Mouse (Mus musculus): ENCODE results near the gene Numbl. TPM values are rescaled to one million over a fixed set of nuclear protein-coding genes. Genes with fewer than 3 reads are reported as not detected.

Numbl gene
- polyA plus RNA-seq, 1 experiment = 10.7 TPM

GRCm38 (mm10) chr7:27266515-27267128 lies 8.4 kb downstream of the Numbl start:
- Histone ChIP-seq H3K27ac (ENCODE audit: control insufficient read depth, insufficient read depth, low read length) (no peak overlapping the region), H3K27me3 (ENCODE audit: control insufficient read depth, insufficient read depth, low read length) (no peaks in the 10 kb centered on the region), H3K4me3 (ENCODE audit: control insufficient read depth, insufficient read depth, low read length) (no peak overlapping the region), H3K4me1 (replicated peaks; ENCODE audit: control insufficient read depth, insufficient read depth, low read length) (no peaks in the 10 kb centered on the region), H3K36me3 (ENCODE audit: control insufficient read depth, insufficient read depth, low read length) (no peaks in the 10 kb centered on the region)
- no peak for DNase-seq
- TF ChIP-seq POLR2A (IDR thresholded peaks at IDR 0.05; ENCODE audit: control insufficient read depth, extremely low read depth, insufficient read depth, low read length, poor library complexity) (no peak), CTCF (IDR thresholded peaks at IDR 0.05; ENCODE audit: borderline replicate concordance, control insufficient read depth, extremely low read depth, insufficient read depth, low read length, poor library complexity) (no peak)
- 95% methylated on average over 20 of the region's 20 CpGs for WGBS

- no peak overlapping the region for H3K27ac ChIP-seq (ENCODE audit: control insufficient read depth, insufficient read depth, low read length)
- H3K4me1 ChIP-seq (replicated peaks; ENCODE audit: control insufficient read depth, insufficient read depth, low read length) = peaks cover 2% of the 10 kb centered on the region; the same call in 1 of the 2 replicates
- TF ChIP-seq CTCF (IDR thresholded peaks at IDR 0.05; ENCODE audit: borderline replicate concordance, control insufficient read depth, extremely low read depth, insufficient read depth, low read length, poor library complexity) = no peak
- TF ChIP-seq POLR2A (IDR thresholded peaks at IDR 0.05; ENCODE audit: control insufficient read depth, extremely low read depth, insufficient read depth, low read length, poor library complexity) = no peak
- DNase-seq = no peak
- no peaks in the 10 kb centered on the region for H3K36me3 ChIP-seq (ENCODE audit: control insufficient read depth, insufficient read depth, low read length)
- H3K4me3 ChIP-seq (ENCODE audit: control insufficient read depth, insufficient read depth, low read length) = no peak overlapping the region
- WGBS = 93% methylated on average over 8 of the region's 8 CpGs
- H3K27me3 ChIP-seq (ENCODE audit: control insufficient read depth, insufficient read depth, low read length) = no peaks in the 10 kb centered on the region
Observed at GRCm38 (mm10) chr7:27271423-27271822, 13.2 kb downstream of the Numbl start.

- WGBS = 89% methylated on average over 32 of the region's 32 CpGs
- peak; percentile 21 for DNase-seq
- Histone ChIP-seq H3K4me3 (ENCODE audit: control insufficient read depth, insufficient read depth, low read length) (peak overlapping the region; percentile 32; the same call in 1 of the 2 replicates), H3K4me1 (replicated peaks; ENCODE audit: control insufficient read depth, insufficient read depth, low read length) (peaks cover 2% of the 10 kb centered on the region; the same call in 1 of the 2 replicates), H3K27ac (ENCODE audit: control insufficient read depth, insufficient read depth, low read length) (no peak overlapping the region), H3K36me3 (ENCODE audit: control insufficient read depth, insufficient read depth, low read length) (no peaks in the 10 kb centered on the region), H3K27me3 (ENCODE audit: control insufficient read depth, insufficient read depth, low read length) (no peaks in the 10 kb centered on the region)
- TF ChIP-seq CTCF (IDR thresholded peaks at IDR 0.05; ENCODE audit: borderline replicate concordance, control insufficient read depth, extremely low read depth, insufficient read depth, low read length, poor library complexity) (no peak), POLR2A (IDR thresholded peaks at IDR 0.05; ENCODE audit: control insufficient read depth, extremely low read depth, insufficient read depth, low read length, poor library complexity) (no peak)
Observed at GRCm38 (mm10) chr7:27273739-27274351, 15.6 kb downstream of the Numbl start.

- Histone ChIP-seq H3K4me1 (replicated peaks; ENCODE audit: control insufficient read depth, insufficient read depth, low read length) (peaks cover 2% of the 10 kb centered on the region; the same call in 1 of the 2 replicates), H3K4me3 (ENCODE audit: control insufficient read depth, insufficient read depth, low read length) (no peak overlapping the region), H3K36me3 (ENCODE audit: control insufficient read depth, insufficient read depth, low read length) (no peaks in the 10 kb centered on the region), H3K27me3 (ENCODE audit: control insufficient read depth, insufficient read depth, low read length) (no peaks in the 10 kb centered on the region), H3K27ac (ENCODE audit: control insufficient read depth, insufficient read depth, low read length) (no peak overlapping the region)
- WGBS = 93% methylated on average over 4 of the region's 4 CpGs
- TF ChIP-seq POLR2A (IDR thresholded peaks at IDR 0.05; ENCODE audit: control insufficient read depth, extremely low read depth, insufficient read depth, low read length, poor library complexity) = no peak
- no peak for TF ChIP-seq CTCF (IDR thresholded peaks at IDR 0.05; ENCODE audit: borderline replicate concordance, control insufficient read depth, extremely low read depth, insufficient read depth, low read length, poor library complexity)
- no peak for DNase-seq
Observed at GRCm38 (mm10) chr7:27274916-27275315, 16.7 kb downstream of the Numbl start.

- H3K36me3 ChIP-seq (ENCODE audit: control insufficient read depth, insufficient read depth, low read length) = no peaks in the 10 kb centered on the region
- H3K4me3 ChIP-seq (ENCODE audit: control insufficient read depth, insufficient read depth, low read length) = no peak overlapping the region
- no peak overlapping the region for H3K27ac ChIP-seq (ENCODE audit: control insufficient read depth, insufficient read depth, low read length)
- no peak for DNase-seq
- WGBS = 56% methylated on average over 7 of the region's 7 CpGs
- H3K27me3 ChIP-seq (ENCODE audit: control insufficient read depth, insufficient read depth, low read length) = no peaks in the 10 kb centered on the region
- no peak for TF ChIP-seq CTCF (IDR thresholded peaks at IDR 0.05; ENCODE audit: borderline replicate concordance, control insufficient read depth, extremely low read depth, insufficient read depth, low read length, poor library complexity)
- no peak for TF ChIP-seq POLR2A (IDR thresholded peaks at IDR 0.05; ENCODE audit: control insufficient read depth, extremely low read depth, insufficient read depth, low read length, poor library complexity)
- peaks cover 2% of the 10 kb centered on the region; the same call in 1 of the 2 replicates for H3K4me1 ChIP-seq (replicated peaks; ENCODE audit: control insufficient read depth, insufficient read depth, low read length)
Observed at GRCm38 (mm10) chr7:27276021-27276420, 17.8 kb downstream of the Numbl start.

- Histone ChIP-seq H3K36me3 (ENCODE audit: control insufficient read depth, insufficient read depth, low read length) (no peaks in the 10 kb centered on the region), H3K27me3 (ENCODE audit: control insufficient read depth, insufficient read depth, low read length) (no peaks in the 10 kb centered on the region), H3K4me1 (replicated peaks; ENCODE audit: control insufficient read depth, insufficient read depth, low read length) (peaks cover 2% of the 10 kb centered on the region; the same call in 1 of the 2 replicates), H3K4me3 (ENCODE audit: control insufficient read depth, insufficient read depth, low read length) (no peak overlapping the region), H3K27ac (ENCODE audit: control insufficient read depth, insufficient read depth, low read length) (no peak overlapping the region)
- no peak for DNase-seq
- TF ChIP-seq POLR2A (IDR thresholded peaks at IDR 0.05; ENCODE audit: control insufficient read depth, extremely low read depth, insufficient read depth, low read length, poor library complexity) (no peak), CTCF (IDR thresholded peaks at IDR 0.05; ENCODE audit: borderline replicate concordance, control insufficient read depth, extremely low read depth, insufficient read depth, low read length, poor library complexity) (no peak)
- WGBS = 97% methylated on average over 3 of the region's 3 CpGs
Observed at GRCm38 (mm10) chr7:27277191-27277590, 19.0 kb downstream of the Numbl start.

Data from thymus, adult 2 months (tissue).